Mouse (Mus musculus): ENCODE measurements around the gene Rab22a.
"Not testable (repeated sequence)": the region's sequence is repeated elsewhere in the genome, so short reads cannot be mapped to it uniquely, and the experiment has no call there.

Rab22a gene

DNA sequence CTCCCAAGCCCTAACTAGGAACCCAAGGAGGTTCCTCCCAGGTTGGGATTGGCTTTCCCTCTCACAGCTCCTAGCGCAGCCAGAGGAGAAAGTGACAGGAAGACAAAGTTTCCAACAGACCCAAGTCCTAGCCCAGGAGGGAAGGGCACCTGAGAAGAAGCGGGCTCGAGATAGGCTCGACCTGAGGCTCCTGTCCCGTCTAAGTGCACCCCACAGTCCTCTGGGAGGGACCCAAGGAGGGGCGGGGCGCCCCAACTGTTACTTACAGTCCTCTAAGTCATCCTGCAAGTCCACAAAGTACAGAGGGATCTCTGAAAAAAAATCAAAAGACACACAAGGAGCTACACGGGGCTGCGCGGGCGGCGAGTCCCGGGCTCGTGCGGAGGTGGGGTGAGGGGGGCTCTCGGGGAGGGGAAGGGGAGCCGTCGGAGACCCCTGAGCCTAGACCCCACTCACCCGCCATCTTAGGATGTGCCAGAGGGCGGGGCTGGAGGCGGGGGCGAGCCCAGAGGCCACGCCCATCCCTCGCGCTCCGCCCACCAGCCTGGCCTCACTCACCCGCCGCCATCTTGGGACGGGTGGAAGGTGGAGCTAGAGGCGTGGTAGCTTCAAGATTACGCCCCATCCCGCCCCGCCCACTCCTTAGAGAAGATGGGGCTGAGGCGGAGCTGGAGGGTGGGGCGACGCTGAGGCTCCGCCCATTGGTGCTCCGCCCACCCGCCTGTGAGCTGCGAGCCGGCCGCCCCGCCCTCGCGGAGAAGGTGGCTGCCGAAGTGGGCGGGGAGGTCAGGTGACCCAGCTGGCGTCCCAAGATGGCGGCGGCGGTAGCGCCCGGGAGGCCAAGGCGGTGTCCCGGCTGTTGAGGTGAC lies at the start of gene Rab22a:
Gene Rab22a (plus strand): TSS at position 704 of the 869 bp plus-strand sequence.
- peak; percentile 98 for DNase-seq

DNA sequence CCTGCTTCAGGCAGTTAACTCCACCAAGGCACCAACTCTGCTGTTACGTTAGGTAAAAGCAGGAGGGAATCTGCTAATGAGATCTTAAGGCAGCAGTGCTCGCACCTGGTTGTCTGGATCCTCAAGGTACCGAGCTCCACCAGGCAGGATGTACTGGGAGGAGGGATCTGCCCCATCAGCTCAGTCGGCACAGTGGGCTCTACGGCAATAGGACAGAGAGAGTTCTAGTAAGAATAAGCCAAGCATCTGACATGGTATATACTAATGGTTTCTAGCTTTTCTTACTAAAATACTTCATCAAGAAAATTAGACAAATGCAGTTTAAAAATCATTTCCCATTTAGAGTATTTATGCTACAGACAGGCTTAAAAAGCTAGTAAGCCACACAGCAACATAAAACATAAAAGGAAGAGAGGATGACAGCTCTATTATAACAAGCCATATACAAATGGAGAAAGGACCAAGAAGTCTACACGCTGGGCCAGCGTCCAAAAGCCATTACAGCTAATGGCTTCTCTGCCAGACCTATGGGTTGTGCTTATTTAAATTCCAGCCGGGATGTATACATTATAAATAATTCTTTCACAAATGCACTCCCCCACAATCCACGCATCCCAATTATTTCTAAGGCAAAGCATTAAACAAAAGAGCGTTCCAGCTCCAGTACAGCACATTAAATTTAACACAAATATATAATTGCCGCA lies 44.0 kb upstream of the Rab22a start:
- no peak for DNase-seq

DNA sequence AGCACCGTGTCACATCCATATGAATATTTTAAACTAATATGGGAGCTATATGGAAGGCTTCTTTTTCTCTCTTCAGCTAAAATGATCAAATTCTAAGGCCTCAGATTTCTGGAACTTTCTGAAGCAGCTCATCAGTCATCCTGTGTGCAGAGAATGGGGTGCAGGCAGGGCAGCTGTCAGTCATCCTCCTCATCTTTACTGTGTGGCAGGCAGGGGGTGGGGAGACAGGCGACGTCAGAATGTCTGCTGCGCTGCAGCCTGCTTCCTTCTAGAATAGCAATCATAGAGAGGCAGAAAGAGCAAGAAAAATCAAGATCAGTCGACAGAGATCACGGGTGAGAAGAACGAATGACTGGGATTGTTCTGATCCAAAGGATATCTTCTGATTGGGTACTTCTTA lies 43.4 kb upstream of the Rab22a start:
- DNase-seq = no peak

DNA sequence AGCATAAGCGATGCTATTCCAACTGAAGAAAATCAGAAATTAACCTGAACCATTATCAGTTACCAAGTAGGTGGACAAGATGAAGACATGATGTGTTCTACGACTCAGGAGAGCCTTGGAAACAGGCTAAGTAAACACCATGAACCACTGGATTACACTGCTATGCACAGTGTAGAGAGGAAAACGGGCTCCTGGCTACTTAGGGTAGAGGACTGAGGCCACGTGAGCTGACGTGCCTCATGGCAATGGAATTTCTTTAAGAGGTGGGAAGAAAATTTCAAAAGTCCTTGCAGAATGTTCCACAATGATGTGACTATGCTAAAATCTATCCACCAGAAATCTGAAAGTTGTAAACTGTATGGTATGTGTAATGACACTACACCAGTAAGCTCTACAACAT lies 40.4 kb upstream of the Rab22a start:
- no peak for DNase-seq

DNA sequence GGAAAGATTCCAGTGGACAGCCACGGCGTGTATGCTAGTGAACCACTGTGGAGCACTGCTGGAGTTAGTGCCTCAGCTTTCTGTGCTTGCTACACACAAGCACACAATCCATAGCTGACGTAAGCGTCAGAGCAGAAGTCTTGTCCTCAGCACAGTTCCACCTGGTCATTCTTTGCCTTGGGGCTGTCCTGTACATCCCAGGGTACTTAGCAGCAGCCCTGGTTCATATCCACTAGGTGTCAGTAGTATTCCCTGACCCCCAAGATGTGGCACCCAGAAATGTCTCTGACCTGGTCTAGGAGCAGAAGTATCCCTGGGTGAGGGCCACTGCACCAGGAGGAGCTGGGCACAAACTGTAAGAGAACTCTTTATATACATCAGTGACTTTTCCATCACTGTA lies 38.9 kb upstream of the Rab22a start:
- DNase-seq = no peak

DNA sequence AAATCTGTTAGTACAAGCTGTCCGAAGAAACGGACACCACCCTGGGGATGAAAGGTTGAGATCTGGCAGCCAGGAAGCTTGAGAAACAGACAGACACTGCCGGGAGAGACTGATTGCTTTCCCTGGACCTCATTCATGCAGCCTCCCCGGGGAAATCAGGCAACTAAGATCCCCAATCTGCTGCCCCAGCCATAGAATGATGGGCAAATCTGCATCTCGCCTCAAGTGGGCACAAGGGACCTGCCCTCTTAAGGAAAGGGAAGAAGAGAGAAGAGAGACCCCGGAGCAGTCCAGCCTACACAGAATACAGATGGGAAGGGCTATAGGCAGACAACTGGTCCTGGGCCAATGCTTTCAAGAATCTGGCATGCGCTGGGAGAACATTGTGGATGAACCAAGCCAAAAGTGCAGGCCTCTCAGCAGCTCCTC lies 37.4 kb upstream of the Rab22a start:
- DNase-seq = no peak

DNA sequence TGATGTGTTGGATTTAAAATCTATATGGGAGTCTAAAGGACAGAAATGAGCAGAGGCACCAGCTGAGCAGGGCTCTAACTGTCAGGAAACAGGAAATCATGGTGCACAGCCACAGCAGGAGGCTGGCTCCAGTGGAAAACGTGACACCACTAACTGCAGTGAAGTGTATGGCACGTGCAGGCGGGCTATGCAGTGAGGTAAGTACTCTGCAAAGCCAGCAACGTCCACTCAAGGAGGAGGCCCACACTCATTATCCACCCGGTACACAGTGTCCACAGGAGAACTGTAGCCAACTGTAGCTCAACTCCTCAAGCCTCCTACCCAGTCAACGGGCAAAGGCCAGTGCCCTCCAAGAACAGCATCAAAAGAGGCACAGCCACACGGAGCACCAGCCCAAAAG lies 34.9 kb upstream of the Rab22a start:
- no peak for DNase-seq

DNA sequence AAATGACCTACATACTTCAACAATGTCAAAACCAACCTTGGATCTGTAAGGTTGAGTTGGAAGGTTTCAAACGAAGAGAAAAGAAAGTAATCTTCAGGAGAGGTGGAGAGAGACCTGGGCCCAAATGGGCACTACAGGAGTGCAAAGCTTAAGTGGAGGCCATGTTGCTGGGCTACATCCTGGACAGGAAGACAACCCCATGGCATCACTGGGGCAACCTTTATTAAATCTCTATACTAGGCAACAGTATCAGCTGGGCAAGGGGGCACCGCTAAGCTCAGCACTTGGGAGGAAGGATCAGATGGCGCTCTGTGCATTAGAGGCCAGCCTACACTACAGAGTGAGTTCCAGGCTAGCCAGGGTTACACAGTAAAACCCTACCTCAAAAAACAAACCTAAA lies 33.8 kb upstream of the Rab22a start:
- DNase-seq = no peak

DNA sequence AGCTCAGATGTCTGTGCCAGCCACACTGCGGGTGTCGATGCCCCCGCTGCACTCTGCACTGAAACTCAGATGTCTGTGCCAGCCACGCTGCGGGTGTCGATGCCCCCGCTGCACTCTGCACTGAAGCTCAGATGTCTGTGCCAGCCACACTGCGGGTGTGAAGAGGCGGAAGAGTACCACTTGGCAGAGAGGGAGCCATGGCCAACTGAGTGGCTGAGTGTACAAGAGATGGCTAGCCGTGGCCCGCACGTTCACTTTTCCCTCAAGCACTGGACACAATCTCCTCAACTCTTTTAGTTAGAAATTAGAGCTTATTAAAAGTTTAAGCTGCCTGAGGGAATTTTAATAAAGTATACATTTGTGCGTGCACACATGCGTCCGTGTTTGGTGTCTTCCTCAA lies 25.5 kb upstream of the Rab22a start:
- not testable (repeated sequence) for DNase-seq

DNA sequence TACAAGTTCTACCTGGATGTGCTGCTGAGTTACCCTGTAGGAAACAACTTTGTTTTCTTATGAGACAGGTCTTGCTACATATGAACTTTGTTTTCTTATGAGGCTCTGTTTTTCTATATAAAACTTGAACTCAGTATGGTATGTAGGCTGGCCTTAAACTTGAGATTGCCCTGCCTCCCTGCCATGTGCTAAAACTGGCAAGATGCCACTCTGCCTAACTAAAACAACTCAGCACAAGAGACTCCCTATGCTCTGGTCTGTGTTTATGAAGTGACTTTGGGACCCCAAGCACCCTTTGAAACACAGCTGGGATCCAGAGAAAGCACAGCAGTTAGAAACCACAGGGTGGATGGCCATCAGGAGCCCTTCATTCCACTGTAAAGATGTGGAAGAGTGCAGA lies 18.2 kb upstream of the Rab22a start:
- DNase-seq = no peak

DNA sequence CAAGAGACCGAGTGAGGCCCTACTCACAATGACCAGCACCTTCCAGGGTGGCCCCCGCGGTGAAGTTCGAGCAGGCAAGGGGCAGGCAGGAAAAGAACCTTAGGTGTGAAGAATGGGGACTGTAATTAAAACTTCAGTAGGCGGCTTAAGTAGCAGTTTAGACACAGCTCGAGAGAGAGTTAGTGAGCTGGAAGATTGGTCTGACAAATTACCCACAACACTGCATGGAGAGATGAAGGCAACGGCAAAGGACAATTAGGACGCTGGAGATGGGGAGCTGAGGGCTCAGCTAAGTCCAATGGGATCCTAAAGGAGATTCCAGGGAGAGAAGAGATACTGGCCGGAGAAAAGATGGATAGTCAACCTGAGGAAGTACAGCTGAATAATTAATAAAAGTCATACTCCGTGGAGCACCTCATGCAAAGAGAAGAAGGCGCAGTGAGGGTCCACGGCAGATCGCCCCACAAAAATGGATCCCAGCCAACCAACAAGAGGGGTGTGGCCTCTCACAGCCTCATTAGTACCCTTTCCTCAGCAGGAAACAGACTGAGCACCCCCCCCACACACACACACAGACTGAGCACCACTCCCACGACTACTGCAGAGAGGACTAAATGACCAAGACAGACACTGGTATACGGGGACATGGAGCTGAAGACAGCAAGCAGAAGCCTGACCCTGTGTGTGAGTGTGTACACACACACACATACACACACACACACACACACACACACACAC lies 17.1 kb upstream of the Rab22a start:
- DNase-seq = no peak

DNA sequence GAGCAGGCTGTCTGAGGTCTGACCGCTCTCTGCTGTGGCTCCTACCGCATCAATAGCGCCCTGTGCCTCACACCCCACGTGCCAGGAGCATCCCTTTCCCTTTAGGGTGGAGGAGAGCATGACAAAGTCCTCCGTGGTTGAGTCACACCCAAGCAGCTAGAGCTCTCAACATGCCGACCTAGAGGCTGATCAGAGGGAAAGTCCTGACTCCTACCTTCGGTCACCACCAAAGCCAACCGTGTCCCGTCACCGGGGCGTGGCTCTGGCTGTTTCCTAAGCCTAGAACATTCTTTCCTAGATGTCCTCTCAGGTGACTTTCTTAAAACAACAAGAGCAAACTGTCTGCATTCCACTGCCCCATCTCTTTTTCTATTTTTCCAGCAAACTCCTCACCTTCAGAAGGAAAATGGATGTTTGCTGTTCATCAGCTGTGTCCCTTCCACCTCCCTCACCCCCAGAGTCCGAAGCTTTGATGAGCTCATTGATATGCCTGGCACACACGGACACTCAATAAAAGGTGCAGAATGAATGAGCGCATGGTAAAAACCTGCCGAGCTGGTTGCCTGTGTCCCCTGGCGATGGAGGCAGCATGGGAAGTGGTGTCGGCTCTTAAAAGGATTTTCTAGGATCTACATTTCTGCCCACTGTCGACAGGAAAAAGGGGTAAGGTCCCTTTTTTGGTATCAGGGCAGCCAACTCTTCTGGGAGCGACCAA lies 12.2 kb upstream of the Rab22a start:
- DNase-seq = no peak

DNA sequence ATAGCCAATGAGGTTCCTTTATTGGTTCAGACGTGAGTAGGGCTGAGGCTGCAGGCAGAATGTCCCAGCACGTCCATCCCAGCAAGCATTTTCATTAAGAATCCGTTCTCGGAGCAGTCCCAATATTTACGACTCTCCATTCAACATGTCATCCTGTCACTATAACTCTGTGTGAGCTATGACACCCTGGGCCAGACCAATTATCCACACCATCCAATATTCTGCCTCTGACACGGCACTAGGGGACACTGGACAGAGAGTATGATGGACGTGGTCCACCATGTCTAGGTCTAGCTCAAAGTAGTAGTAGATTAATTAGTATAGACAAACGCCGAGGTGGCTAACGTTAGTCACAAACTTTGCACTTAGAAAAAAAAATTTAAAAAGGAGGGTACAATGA lies 9.8 kb upstream of the Rab22a start:
- DNase-seq = no peak

DNA sequence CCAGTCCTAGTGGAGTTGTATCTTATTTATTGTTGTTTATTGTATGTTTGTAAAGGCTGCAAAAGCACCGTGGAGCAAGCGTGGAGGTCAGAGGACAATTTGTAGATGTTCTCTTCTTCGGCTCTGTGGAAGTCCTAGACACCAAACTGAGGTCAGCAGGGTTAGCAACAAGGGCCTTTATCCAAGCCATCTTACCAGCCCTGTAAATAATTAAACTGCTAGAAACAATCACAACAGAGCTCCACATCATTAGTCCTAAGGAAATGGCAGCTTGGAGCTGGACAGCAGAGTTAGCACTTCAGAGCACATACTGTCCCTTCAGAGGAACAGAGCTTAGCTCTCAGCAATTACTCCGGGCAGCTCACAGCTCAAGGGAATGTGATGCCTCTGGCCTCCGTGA lies 6.0 kb upstream of the Rab22a start:
- DNase-seq = no peak

DNA sequence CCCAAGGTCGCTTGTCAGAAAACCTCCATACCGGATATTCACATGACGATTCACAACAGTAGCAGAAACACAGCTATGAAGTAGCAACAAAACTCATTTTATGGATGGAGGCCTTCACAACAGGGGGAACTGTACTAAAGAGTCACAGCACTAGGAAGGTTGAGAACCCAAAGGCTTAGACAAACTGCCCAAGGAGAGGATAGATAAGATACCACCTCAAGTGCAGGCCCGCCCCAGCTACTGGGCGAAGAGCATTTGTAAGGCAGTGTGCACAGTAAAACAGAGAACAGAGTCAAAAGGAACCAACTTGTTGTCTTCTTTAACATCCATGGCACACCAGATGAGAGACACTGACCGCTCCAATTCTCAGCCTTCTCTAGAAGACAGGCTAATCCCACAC lies 1.8 kb upstream of the Rab22a start:
- no peak for DNase-seq

DNA sequence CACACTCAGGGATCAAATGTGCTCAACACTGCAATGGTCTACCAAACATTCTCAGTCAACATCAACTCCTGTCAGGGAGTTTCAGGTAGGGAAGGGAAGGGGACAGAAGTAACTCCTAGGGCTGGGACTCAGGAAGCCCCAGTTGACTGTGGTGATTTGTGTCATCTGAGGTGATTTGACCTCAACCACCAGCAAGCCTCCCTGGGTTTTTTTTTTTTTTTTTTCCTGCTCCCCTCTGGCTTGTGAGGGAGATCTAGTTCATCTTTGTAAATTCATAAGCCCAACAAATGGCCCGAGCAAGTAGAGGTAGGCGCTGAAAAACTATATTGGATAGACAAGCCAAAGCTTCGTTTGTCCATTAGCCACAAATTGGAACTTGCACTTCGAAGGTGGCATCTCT lies 1.0 kb upstream of the Rab22a start:
- no peak for DNase-seq

DNA sequence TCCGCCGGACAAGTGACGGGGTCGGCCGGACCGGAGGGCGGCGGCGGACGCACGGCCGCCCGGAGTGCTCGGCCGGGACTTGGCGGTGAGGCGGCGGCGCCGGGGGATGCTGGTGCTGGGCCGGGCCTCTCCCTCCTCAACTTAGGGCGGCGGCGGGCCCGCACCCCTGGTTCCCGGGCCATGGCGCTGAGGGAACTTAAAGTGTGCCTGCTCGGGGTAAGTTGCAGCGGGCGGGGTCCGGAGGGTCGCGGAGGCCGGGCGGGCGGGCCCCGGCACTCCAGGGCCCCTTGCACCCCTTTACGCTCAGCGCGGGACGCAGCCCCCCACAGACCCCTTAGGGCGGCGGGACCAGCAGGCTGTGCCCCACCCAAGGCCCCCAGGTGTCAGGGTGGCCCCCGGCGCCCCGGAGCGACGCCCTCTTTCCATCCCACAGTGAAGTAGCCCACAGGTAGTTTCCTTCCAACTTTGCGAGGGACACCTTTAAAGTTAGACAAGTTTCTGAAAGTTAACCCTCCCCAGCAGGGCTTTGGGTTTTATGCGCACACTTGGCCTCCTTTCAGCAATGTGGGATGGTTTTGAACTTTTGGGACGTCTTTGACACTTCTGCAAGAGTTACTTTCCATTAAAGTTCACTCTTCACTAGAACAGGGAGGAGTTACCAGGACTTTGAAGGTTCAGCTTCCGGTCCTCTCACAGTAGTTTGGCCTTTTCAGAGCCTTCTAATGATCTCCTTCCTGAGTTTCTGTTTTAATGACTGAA lies 545 bp downstream of the Rab22a start:
- DNase-seq = no peak

DNA sequence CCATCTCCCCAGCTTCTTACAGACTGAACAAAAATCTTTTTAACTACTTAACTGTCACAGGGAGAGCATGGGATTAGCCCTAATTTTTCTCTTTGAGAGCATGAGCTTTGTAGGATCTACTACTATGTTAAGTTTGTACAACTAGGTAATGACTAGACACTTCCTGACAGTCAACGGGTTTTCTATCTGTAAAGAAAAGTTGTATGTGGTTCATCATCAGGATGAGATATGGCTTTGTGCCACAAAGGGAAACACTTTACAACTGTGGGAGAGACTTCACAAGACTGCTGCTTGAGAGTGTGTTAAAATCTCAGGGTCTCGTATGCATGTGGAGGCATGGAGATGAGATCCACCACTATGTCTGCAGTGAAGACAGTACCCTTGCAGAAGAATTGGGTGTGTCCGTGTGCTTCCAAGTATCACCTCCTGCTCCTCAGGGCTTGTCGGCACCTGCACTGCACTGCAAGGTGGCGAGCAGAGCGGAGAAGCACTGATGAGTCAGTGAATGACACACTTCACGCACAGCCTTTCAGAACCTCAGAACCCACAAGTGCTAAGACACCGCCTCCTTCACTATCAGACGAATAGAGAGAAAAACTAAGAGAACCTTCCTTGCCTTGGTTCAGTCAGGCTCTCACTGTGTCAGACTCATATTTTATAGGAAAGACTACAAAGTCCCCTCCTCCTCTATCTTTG lies 2.8 kb downstream of the Rab22a start:
- DNase-seq = no peak

DNA sequence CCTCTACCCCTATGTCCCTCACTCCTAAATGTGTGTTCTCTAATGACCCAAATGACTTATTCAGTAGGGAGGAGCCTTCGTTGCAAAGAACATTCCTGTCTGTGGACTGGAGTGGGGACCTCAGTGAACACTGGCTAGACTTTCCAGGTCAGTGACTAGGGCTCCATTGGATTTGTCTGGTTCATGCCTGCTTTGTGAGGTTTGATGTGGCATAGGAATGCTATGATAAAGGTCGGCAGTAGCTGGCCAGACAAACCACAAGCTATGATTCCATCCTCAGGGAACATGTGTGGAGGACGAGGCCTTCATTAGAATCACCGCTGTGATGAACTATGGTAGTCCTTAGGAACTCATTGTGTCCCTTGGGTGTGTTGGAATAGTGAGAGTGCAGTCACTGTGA lies 5.2 kb downstream of the Rab22a start:
- no peak for DNase-seq

DNA sequence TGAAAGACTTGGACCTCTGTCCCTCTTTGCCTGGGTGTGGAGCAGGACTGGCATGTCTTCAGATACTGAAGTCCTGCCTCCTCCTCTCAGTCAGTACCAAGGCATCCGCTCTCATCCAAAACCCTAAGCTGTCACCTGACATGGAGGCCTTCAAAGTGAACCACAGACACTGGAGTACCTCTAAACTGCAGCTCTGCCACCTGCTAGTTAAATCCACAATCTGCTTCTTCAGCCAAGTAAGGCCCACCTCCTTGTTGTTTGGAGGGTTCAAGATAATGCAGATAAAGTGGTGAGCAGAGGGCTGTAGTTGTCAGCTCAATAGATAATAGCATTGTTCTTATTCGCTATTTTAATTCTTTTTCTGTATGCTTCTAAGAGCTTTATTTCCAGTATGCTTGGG lies 5.7 kb downstream of the Rab22a start:
- DNase-seq = no peak

DNA sequence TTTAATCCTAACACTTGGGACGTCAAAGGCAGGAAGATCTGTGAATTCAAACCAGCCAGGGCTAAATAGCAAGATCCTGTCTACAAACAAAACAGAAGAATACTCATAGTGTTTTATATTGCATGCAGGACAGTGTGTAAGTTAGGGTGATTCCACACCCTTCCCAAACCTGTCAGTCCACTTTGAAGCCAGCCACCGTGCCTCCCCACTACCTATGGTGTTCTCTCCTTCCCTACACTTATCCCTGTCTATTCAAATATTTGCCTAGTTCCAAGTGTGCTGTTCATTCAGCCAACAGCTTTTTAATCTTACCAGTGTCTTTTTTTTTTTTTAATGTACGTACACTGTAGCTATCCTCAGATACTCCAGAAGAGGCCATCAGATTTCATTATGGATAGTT lies 7.3 kb downstream of the Rab22a start:
- no peak for DNase-seq
